Mouse (Mus musculus) lung, postnatal 0 days (tissue): ENCODE measurements around the gene Gna12. TPM values are rescaled to one million over a fixed set of nuclear protein-coding genes. Genes with fewer than 3 reads are reported as not detected.

Experiments
- ATAC-seq: fragments of 200-750 bp; cut with Nextera tagmentation; 2 replicates; pipeline ENCODE4 v1.8.0; 2017; ENCODE audit warnings: moderate library complexity
- DNase-seq: peaks from one replicate; pipeline ENCODE4 v3.0.0-alpha.2; 2016; ENCODE audit warnings: low spot score
- H3K27ac ChIP-seq: fragments of 300-500 bp; sonication (generic); 2 replicates; pipeline ENCODE4 v1.5.1; 2014; ENCODE audit warnings: antibody characterized with exemption, mild to moderate bottlenecking, low read length, mixed read lengths
- H3K27me3 ChIP-seq: fragments of 300-500 bp; sonication (generic); replicated peaks from 2 replicates; pipeline ENCODE4 v1.6.1; 2014; ENCODE audit warnings: low read length, mixed read lengths; ENCODE audit not compliant: insufficient read depth
- H3K36me3 ChIP-seq: fragments of 300-500 bp; sonication (generic); 2 replicates; pipeline ENCODE4 v1.6.1; 2014; ENCODE audit warnings: low read length, mixed read lengths; ENCODE audit not compliant: insufficient read depth
- H3K4me1 ChIP-seq: fragments of 300-500 bp; sonication (generic); 2 replicates; pipeline ENCODE4 v1.6.1; 2014; ENCODE audit warnings: antibody characterized with exemption, low read depth, low read length, mixed read lengths; ENCODE audit not compliant: insufficient read depth
- H3K4me2 ChIP-seq: fragments of 300-500 bp; sonication (generic); replicated peaks from 2 replicates; pipeline ENCODE4 v1.6.1; 2014; ENCODE audit warnings: low read depth, mild to moderate bottlenecking, low read length, moderate library complexity, mixed read lengths
- H3K4me3 ChIP-seq: fragments of 300-500 bp; sonication (generic); 2 replicates; pipeline ENCODE4 v1.5.1; 2014; ENCODE audit warnings: low read depth, low read length
- H3K9ac ChIP-seq: fragments of 300-500 bp; sonication (generic); replicated peaks from 2 replicates; pipeline ENCODE4 v1.6.1; 2014; ENCODE audit warnings: low read depth, mild to moderate bottlenecking
- H3K9me3 ChIP-seq: fragments of 300-500 bp; sonication (generic); 2 replicates; pipeline ENCODE4 v1.6.1; 2016; ENCODE audit warnings: low read length, mixed read lengths
- CTCF ChIP-seq: IDR thresholded peaks from 2 replicates; pipeline ENCODE4 v1.5.1; 2016; ENCODE audit warnings: antibody characterized with exemption, mild to moderate bottlenecking
- EP300 ChIP-seq: IDR thresholded peaks from 2 replicates; pipeline ENCODE4 v1.6.1; 2016; ENCODE audit warnings: antibody characterized with exemption, mild to moderate bottlenecking, control low read depth
- WGBS: fragments of 180-500 bp; shearing (Covaris S2); extraction: QIAGEN DNeasy Blood & Tissue Kit; methylation state at CpG from one replicate; pipeline ENCODE4 v1.1.7; 2014; 5-methylcytosine and 5-hydroxymethylcytosine counted together
- polyA plus RNA-seq: library from polyadenylated mRNA; unstranded; fragments of >200 nt; fragmentation: Nextera tagmentation; extraction: Ambion mirVana; gene quantifications from 2 replicates; pipeline ENCODE4 v1.2.1, GENCODE M21; 2015

The Gna12 gene
- polyA plus RNA-seq, 1 experiment from 2014 or later, result 25.4 TPM

GRCm38 (mm10) chr5:140790392-140790791 lies 39.8 kb downstream of the Gna12 start:
- 37% methylated on average over 2 of the region's 2 CpGs for WGBS
- peak; percentile 34 for DNase-seq
- H3K9ac ChIP-seq, result no peak overlapping the region
- H3K4me3 ChIP-seq, result no peak overlapping the region
- no peak overlapping the region for H3K4me2 ChIP-seq
- no peaks in the 10 kb centered on the region for H3K36me3 ChIP-seq
- no peaks in the 10 kb centered on the region for H3K27me3 ChIP-seq
- peaks cover 42% of the 10 kb centered on the region for H3K4me1 ChIP-seq
- no peaks in the 10 kb centered on the region for H3K9me3 ChIP-seq
- TF ChIP-seq EP300, result no peak
- peak overlapping the region; percentile 83 for H3K27ac ChIP-seq
- no peak for ATAC-seq

GRCm38 (mm10) chr5:140789561-140789960 lies 40.7 kb downstream of the Gna12 start:
- H3K4me3 ChIP-seq, result no peak overlapping the region; the same call in 1 of the 2 replicates
- H3K27ac ChIP-seq, result no peak overlapping the region
- no peaks in the 10 kb centered on the region for H3K9me3 ChIP-seq
- H3K4me2 ChIP-seq, result no peak overlapping the region
- TF ChIP-seq EP300 (no peak), CTCF (no peak)
- peaks cover 38% of the 10 kb centered on the region for H3K4me1 ChIP-seq
- DNase-seq (no peak), ATAC-seq (no peak)
- H3K9ac ChIP-seq, result no peak overlapping the region
- H3K27me3 ChIP-seq, result no peaks in the 10 kb centered on the region
- 0 out of 2 replicates have a peak, but pooled peaks cover 3% of the 10 kb centered on the region for H3K36me3 ChIP-seq

GRCm38 (mm10) chr5:140785240-140785872 lies 44.9 kb downstream of the Gna12 start:
- H3K36me3 ChIP-seq, result peaks cover 26% of the 10 kb centered on the region
- WGBS, result 62% methylated on average over 13 of the region's 13 CpGs
- H3K4me3 ChIP-seq, result no peak overlapping the region

GRCm38 (mm10) chr5:140784288-140784687 lies 45.9 kb downstream of the Gna12 start:
- ATAC-seq (no peak), DNase-seq (no peak)
- H3K4me3 ChIP-seq, result no peak overlapping the region
- H3K9me3 ChIP-seq, result no peaks in the 10 kb centered on the region
- TF ChIP-seq EP300 (no peak), CTCF (no peak)
- no peak overlapping the region for H3K27ac ChIP-seq
- no peaks in the 10 kb centered on the region for H3K27me3 ChIP-seq
- peaks cover 30% of the 10 kb centered on the region for H3K36me3 ChIP-seq
- H3K9ac ChIP-seq, result no peak overlapping the region
- H3K4me1 ChIP-seq, result peaks cover 8% of the 10 kb centered on the region; the same call in 1 of the 2 replicates
- WGBS, result 74% methylated on average over 6 of the region's 6 CpGs
- no peak overlapping the region for H3K4me2 ChIP-seq

More at GRCm38 (mm10) chr5:140785240-140785872, 44.9 kb downstream of the Gna12 start:
- Histone ChIP-seq H3K27ac (no peak overlapping the region), H3K4me1 (peaks cover 8% of the 10 kb centered on the region; the same call in 1 of the 2 replicates), H3K27me3 (no peaks in the 10 kb centered on the region), H3K4me2 (no peak overlapping the region), H3K9ac (no peak overlapping the region), H3K9me3 (no peaks in the 10 kb centered on the region)
- TF ChIP-seq CTCF (no peak), EP300 (no peak)
- DNase-seq, result no peak
- ATAC-seq, result no peak

GRCm38 (mm10) chr5:140783577-140783976 lies 46.7 kb downstream of the Gna12 start:
- WGBS, result 90% methylated on average over 4 of the region's 4 CpGs

GRCm38 (mm10) chr5:140781886-140782572 lies 48.2 kb downstream of the Gna12 start:
- ATAC-seq (no peak), DNase-seq (no peak)
- Histone ChIP-seq H3K36me3 (peaks cover 30% of the 10 kb centered on the region), H3K4me2 (no peak overlapping the region), H3K9ac (no peak overlapping the region), H3K27ac (no peak overlapping the region), H3K9me3 (no peaks in the 10 kb centered on the region), H3K4me3 (no peak overlapping the region), H3K4me1 (0 out of 2 replicates have a peak, but pooled peaks cover 3% of the 10 kb centered on the region), H3K27me3 (no peaks in the 10 kb centered on the region)
- 85% methylated on average over 8 of the region's 8 CpGs for WGBS
- TF ChIP-seq EP300, result no peak
- TF ChIP-seq CTCF, result no peak

More at GRCm38 (mm10) chr5:140783577-140783976, 46.7 kb downstream of the Gna12 start:
- TF ChIP-seq EP300, result no peak
- peak; percentile 38; the same call in 1 of the 2 replicates for TF ChIP-seq CTCF
- Histone ChIP-seq H3K4me1 (peaks cover 4% of the 10 kb centered on the region; the same call in 1 of the 2 replicates), H3K4me3 (no peak overlapping the region), H3K9me3 (no peaks in the 10 kb centered on the region), H3K36me3 (peaks cover 30% of the 10 kb centered on the region), H3K4me2 (no peak overlapping the region), H3K9ac (no peak overlapping the region), H3K27me3 (no peaks in the 10 kb centered on the region), H3K27ac (no peak overlapping the region)
- DNase-seq (no peak), ATAC-seq (no peak)
